ENCODE assay signal across 8 mouse cellular contexts in genomic region chr7:126949793-126950646, GRCm38 (mm10). TPM values are rescaled to one million over a fixed set of nuclear protein-coding genes. Genes with fewer than 3 reads are reported as not detected.
A peak's percentile ranks its signal among the peaks of the same experiment; 100 is the strongest.
DNase-seq lines count a peak whose midpoint lies in the region; ATAC-seq and TF ChIP-seq lines count a peak whose summit lies in the region.

Gene Sez6l2, plus strand, starts transcription at chr7:126950563.

- peak; percentile 89 to 90 for ATAC-seq in hematopoietic stem cell, adult 5-6 weeks (replicated peaks in 1 of 2; ENCODE audit: insufficient read depth in 1 of 2, low FRiP score in 2 of 2, low TSS enrichment in 1 of 2, low read depth in 1 of 2, poor library complexity in 2 of 2, severe bottlenecking in 2 of 2)
- ATAC-seq in lung, postnatal 0 days = peak; percentile 95

- peak within 1 kb of the TSS; percentile 84 for H3K4me3 ChIP-seq in cerebellum, adult 2 months (replicated peaks; ENCODE audit: insufficient read depth, low read depth, low read length)
- peak within 1 kb of the TSS; percentile 38 for H3K4me3 ChIP-seq in lung, postnatal 0 days (ENCODE audit: low read depth, low read length)

- H3K9me3 ChIP-seq in lung, postnatal 0 days (ENCODE audit: low read length) = no peaks in the 10 kb centered on the region

- DNase-seq in MN1 (ENCODE audit: low spot score) = peak; percentile 91
- peak; percentile 94 for DNase-seq in cerebellum, adult 2 months
- peak; percentile 89 for DNase-seq in forelimb bud, embryonic 11.5 days (ENCODE audit: low read depth, low spot score)
- DNase-seq in layer of hippocampus, postnatal 10 days (ENCODE audit: low spot score in 2 of 2) = peak; percentile 84 to 87
- peak; percentile 87 for DNase-seq in lung, postnatal 0 days (ENCODE audit: low spot score)
- DNase-seq in ovary, postnatal 14 days (ENCODE audit: low spot score) = peak; percentile 91
- DNase-seq in thymus, postnatal 10 days (ENCODE audit: low spot score in 2 of 2) = peak; percentile 84 to 97

- H3K27ac ChIP-seq in cerebellum, adult 2 months (ENCODE audit: insufficient read depth, low read length) = peak within 1 kb of the TSS; percentile 96
- no peak within 1 kb of the TSS for H3K27ac ChIP-seq in lung, postnatal 0 days (ENCODE audit: low read length)

- H3K27me3 ChIP-seq in cerebellum, adult 2 months (ENCODE audit: control insufficient read depth, insufficient read depth, low read length) = no peaks in the 10 kb centered on the region
- H3K27me3 ChIP-seq in lung, postnatal 0 days (replicated peaks; ENCODE audit: insufficient read depth, low read length) = peaks cover 13% of the 10 kb centered on the region

- no peaks in the 10 kb centered on the region; the same call in 1 of the 2 replicates for H3K36me3 ChIP-seq in lung, postnatal 0 days (ENCODE audit: insufficient read depth, low read length)

- no peak within 1 kb of the TSS for H3K9ac ChIP-seq in lung, postnatal 0 days (replicated peaks; ENCODE audit: low read depth)

- peaks cover 21% of the 10 kb centered on the region for H3K4me1 ChIP-seq in cerebellum, adult 2 months (ENCODE audit: control insufficient read depth, insufficient read depth, low read length)
- H3K4me1 ChIP-seq in lung, postnatal 0 days (ENCODE audit: insufficient read depth, low read depth, low read length) = peaks cover 5% of the 10 kb centered on the region; the same call in 1 of the 2 replicates

- TF ChIP-seq EP300 in lung, postnatal 0 days (IDR thresholded peaks at IDR 0.05) = no peak

- peak; percentile 88 for TF ChIP-seq POLR2A in cerebellum, adult 2 months (IDR thresholded peaks at IDR 0.05; ENCODE audit: borderline replicate concordance, insufficient read depth, low read length)

- no peak; the same call in 1 of the 2 replicates for TF ChIP-seq CTCF in cerebellum, adult 2 months (IDR thresholded peaks at IDR 0.05; ENCODE audit: borderline replicate concordance, insufficient read depth, low read depth, low read length)
- peak; percentile 13; the same call in 1 of the 2 replicates for TF ChIP-seq CTCF in lung, postnatal 0 days (IDR thresholded peaks at IDR 0.05)

- H3K4me2 ChIP-seq in lung, postnatal 0 days (replicated peaks; ENCODE audit: low read depth, low read length) = peak within 1 kb of the TSS; percentile 87

- under 1% methylated on average over 42 of the region's 42 CpGs for WGBS in cerebellum, adult 2 months
- WGBS in lung, postnatal 0 days = 2% methylated on average over 40 of the region's 42 CpGs

RNA-seq across cellular contexts. Expression of gene Sez6l2, which starts in this region (rescaled TPM):
- polyA plus RNA-seq in cerebellum, adult 2 months (2012; rRNA removed) = 359 and 364 TPM in 2 replicates
- 0.25 and 0.63 TPM in 2 replicates for total RNA-seq in hematopoietic stem cell, adult 5-6 weeks (2017)
- total RNA-seq in layer of hippocampus, postnatal 10 days (2021) = 100 to 1,000 TPM; 273 to 305 TPM
- polyA plus RNA-seq in lung, postnatal 0 days (2015; fragmentation: Nextera tagmentation; extraction: Ambion mirVana) = 1.7 and 3.0 TPM in 2 replicates

Comparison
In these comparisons a context has a peak if more than half of its experiments do, and no peak if none do; other contexts are left out.
1. RNA of gene Sez6l2 (total RNA-seq): 273 to 305 TPM in layer of hippocampus, postnatal 10 days; 0.25 to 0.63 TPM in hematopoietic stem cell, adult 5-6 weeks; every median in the first group is over 100 times any median in the second.
2. RNA of gene Sez6l2 (polyA plus RNA-seq): 359 to 364 TPM in cerebellum, adult 2 months; 1.7 to 3.0 TPM in lung, postnatal 0 days; every median in the first group is over 10 times any median in the second.
3. Peak in ATAC-seq in hematopoietic stem cell, adult 5-6 weeks; RNA of the gene not detected or under 1 TPM.
4. Peak in every context shown above with its lines, with median percentiles within 50 percentile points of each other: DNase-seq.